Mouse (Mus musculus) kidney, adult 2 months (tissue): ENCODE data around the gene 4931414P19Rik. TPM values are rescaled to one million over a fixed set of nuclear protein-coding genes. Genes with fewer than 3 reads are reported as not detected.

ENCODE experiments used
- DNase-seq: peaks from one replicate; pipeline ENCODE4 v3.0.0; 2021
- H3K27ac ChIP-seq: fragments of 200-500 bp; 2 replicates; pipeline ENCODE4 v1.5.1; 2012; ENCODE audit warnings: low read depth, low read length, control low read depth, inconsistent platforms; ENCODE audit not compliant: insufficient read depth
- H3K27me3 ChIP-seq: fragments of 200-500 bp; replicated peaks from 2 replicates; pipeline ENCODE4 v1.6.1; 2012; ENCODE audit warnings: mild to moderate bottlenecking, moderate library complexity, low read length, inconsistent platforms; ENCODE audit not compliant: control insufficient read depth, insufficient read depth
- H3K36me3 ChIP-seq: fragments of 200-500 bp; 2 replicates; pipeline ENCODE4 v1.6.1; 2012; ENCODE audit warnings: mild to moderate bottlenecking, moderate library complexity, low read length, inconsistent platforms; ENCODE audit not compliant: control insufficient read depth, insufficient read depth
- H3K4me1 ChIP-seq: fragments of 200-500 bp; 2 replicates; pipeline ENCODE4 v1.6.1; 2011; ENCODE audit warnings: low read length; ENCODE audit not compliant: control insufficient read depth, insufficient read depth
- H3K4me3 ChIP-seq: fragments of 200-500 bp; 2 replicates; pipeline ENCODE4 v1.5.1; 2011; ENCODE audit warnings: mild to moderate bottlenecking, low read depth, low read length, control low read depth; ENCODE audit not compliant: insufficient read depth
- CTCF ChIP-seq: fragments of 200-500 bp; conservative IDR thresholded peaks from 2 replicates; pipeline ENCODE4 v1.5.1; 2011; ENCODE audit warnings: low read depth, mild to moderate bottlenecking, control low read depth, low read length, moderate library complexity, mixed read lengths; ENCODE audit not compliant: insufficient read depth, insufficient read length
- POLR2A ChIP-seq: fragments of 200-500 bp; IDR thresholded peaks from one replicate; pipeline ENCODE4 v1.6.1; 2011; ENCODE audit warnings: low read depth, low read length, control low read depth
- WGBS: fragments of 180-500 bp; shearing (Covaris S2); methylation state at CpG from one replicate; pipeline ENCODE4 v1.1.7; 2018; 5-methylcytosine and 5-hydroxymethylcytosine counted together
- polyA plus RNA-seq: library from polyadenylated mRNA; depleted of rRNA; stranded (reverse); fragments of >200 nt; gene quantifications from 2 replicates; pipeline ENCODE4 v1.2.3, GENCODE M21; 2012

4931414P19Rik gene
- polyA plus RNA-seq, 1 experiment, result 6.5 TPM

GRCm38 (mm10) chr14:54610648-54611047 is 4.9 kb upstream of the 4931414P19Rik start:
- Histone ChIP-seq H3K4me1 (no peaks in the 10 kb centered on the region; the same call in 1 of the 2 replicates), H3K36me3 (peaks cover 1% of the 10 kb centered on the region; the same call in 1 of the 2 replicates), H3K27me3 (no peaks in the 10 kb centered on the region), H3K4me3 (no peak overlapping the region), H3K27ac (no peak overlapping the region)
- 85% methylated on average over 6 of the region's 6 CpGs for WGBS
- DNase-seq, result no peak
- TF ChIP-seq CTCF (no peak), POLR2A (no peak)

DNA sequence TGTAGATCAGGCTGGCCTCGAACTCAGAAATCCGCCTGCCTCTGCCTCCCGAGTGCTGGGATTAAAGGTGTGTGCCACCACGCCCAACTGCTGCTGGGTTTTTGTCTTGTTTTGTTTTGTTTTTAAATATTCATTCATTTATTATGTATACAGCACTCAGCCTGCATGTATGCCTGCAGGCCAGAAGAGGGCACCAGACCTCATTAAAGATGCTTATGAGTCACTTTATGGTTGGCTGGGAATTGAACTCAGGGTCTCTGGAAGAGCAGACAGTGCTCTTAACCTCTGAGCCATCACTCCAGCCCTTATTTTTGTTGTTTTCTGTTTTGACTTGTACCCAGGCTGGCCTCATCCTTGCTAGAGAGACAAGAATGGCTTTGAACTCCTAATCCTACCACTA is 4.2 kb upstream of the 4931414P19Rik start:
- Histone ChIP-seq H3K4me3 (no peak overlapping the region), H3K4me1 (no peaks in the 10 kb centered on the region; the same call in 1 of the 2 replicates), H3K36me3 (peaks cover 1% of the 10 kb centered on the region; the same call in 1 of the 2 replicates), H3K27me3 (no peaks in the 10 kb centered on the region), H3K27ac (no peak overlapping the region)
- TF ChIP-seq POLR2A, result no peak
- TF ChIP-seq CTCF, result peak; percentile 66
- peak; percentile 34 for DNase-seq
- WGBS, result 71% methylated on average over 4 of the region's 4 CpGs

DNA sequence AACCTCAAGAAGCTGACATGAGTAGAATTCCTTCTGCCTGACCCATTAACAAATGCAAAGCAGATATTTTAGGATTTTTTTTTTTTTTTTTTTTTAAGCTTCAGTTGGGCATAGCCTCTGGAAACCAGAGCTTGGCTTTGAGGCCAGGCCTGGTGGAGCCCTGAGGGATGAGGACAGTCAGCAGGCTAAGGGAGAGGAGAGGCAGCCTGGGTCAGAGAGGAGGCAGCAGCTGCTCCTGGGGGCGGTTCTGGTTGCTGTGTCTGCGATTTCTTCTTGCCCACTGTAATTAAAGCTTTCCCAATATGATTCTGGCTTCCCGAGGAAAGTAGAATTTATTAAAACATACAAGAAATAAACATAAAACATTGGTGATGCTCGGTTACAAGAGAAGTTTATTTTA is 3.5 kb upstream of the 4931414P19Rik start:
- H3K4me3 ChIP-seq, result no peak overlapping the region
- no peaks in the 10 kb centered on the region; the same call in 1 of the 2 replicates for H3K36me3 ChIP-seq
- H3K4me1 ChIP-seq, result no peaks in the 10 kb centered on the region; the same call in 1 of the 2 replicates
- TF ChIP-seq CTCF, result no peak
- TF ChIP-seq POLR2A, result no peak
- no peaks in the 10 kb centered on the region for H3K27me3 ChIP-seq
- 56% methylated on average over 4 of the region's 4 CpGs for WGBS
- H3K27ac ChIP-seq, result no peak overlapping the region
- DNase-seq, result no peak

DNA sequence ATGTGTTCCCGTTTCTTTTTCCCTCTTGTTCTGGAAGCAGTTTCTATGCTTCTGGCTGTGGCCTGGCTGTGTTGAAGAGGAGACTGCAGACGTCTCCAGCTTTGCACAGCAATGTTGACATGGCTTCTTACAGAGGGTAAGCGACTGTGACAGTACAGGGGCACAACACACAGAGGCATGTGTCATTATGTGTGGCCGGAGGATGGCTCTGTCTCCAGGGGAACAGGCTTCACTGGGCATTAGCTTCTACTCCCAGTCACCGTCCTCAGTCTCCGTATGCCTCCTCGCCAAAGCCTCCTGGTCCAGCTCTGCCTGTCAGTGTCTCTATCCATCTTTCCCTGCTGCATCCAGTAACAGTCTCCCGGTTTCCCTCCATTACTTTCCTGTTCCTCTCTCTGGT is 1.4 kb upstream of the 4931414P19Rik start:
- no peak for TF ChIP-seq CTCF
- no peak for TF ChIP-seq POLR2A
- Histone ChIP-seq H3K27ac (no peak overlapping the region), H3K4me1 (no peaks in the 10 kb centered on the region; the same call in 1 of the 2 replicates), H3K36me3 (no peaks in the 10 kb centered on the region), H3K4me3 (no peak overlapping the region), H3K27me3 (no peaks in the 10 kb centered on the region)
- 63% methylated on average over 8 of the region's 8 CpGs for WGBS
- no peak for DNase-seq

DNA sequence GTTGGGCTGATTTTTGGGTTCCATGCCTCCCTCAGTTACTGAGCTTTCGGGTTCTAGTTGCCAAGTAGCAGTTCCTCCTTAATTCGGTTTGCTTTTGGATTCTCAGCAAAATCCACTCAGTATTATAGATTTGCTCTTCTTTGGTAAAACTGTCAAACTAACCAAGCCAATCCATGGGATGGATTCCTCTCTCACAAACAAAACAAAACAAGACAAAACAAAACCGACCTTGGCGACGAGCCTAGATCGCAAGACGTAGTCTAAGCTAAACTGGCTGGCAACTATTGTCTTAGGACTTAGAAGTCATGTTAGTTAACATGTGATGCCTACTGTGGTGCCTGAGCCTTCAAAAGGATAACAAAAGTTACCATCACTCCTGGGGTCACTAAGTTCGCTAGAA is 2.1 kb downstream of the 4931414P19Rik start:
- Histone ChIP-seq H3K4me3 (peak overlapping the region; percentile 84), H3K27ac (peak overlapping the region; percentile 88), H3K27me3 (no peaks in the 10 kb centered on the region), H3K36me3 (no peaks in the 10 kb centered on the region), H3K4me1 (no peaks in the 10 kb centered on the region; the same call in 1 of the 2 replicates)
- DNase-seq, result no peak
- 84% methylated on average over 8 of the region's 8 CpGs for WGBS
- TF ChIP-seq CTCF (no peak), POLR2A (no peak)

- H3K27ac ChIP-seq, result peak overlapping the region; percentile 88
- peak overlapping the region; percentile 84 for H3K4me3 ChIP-seq
- under 1% methylated on average over 46 of the region's 46 CpGs for WGBS
- H3K36me3 ChIP-seq, result no peaks in the 10 kb centered on the region
- TF ChIP-seq CTCF, result no peak
- TF ChIP-seq POLR2A, result no peak
- no peaks in the 10 kb centered on the region for H3K27me3 ChIP-seq
- peak; percentile 98 for DNase-seq
- H3K4me1 ChIP-seq, result no peaks in the 10 kb centered on the region; the same call in 1 of the 2 replicates
Measured at GRCm38 (mm10) chr14:54603038-54603654, 2.6 kb downstream of the 4931414P19Rik start.

GRCm38 (mm10) chr14:54602613-54603012 is 3.2 kb downstream of the 4931414P19Rik start:
- no peak for TF ChIP-seq CTCF
- no peak for TF ChIP-seq POLR2A
- Histone ChIP-seq H3K4me1 (no peaks in the 10 kb centered on the region; the same call in 1 of the 2 replicates), H3K27me3 (no peaks in the 10 kb centered on the region), H3K4me3 (peak overlapping the region; percentile 84; the same call in 1 of the 2 replicates), H3K36me3 (no peaks in the 10 kb centered on the region), H3K27ac (no peak overlapping the region)
- no peak for DNase-seq
- WGBS, result 33% methylated on average over 4 of the region's 4 CpGs
